In the genomic region with DNA sequence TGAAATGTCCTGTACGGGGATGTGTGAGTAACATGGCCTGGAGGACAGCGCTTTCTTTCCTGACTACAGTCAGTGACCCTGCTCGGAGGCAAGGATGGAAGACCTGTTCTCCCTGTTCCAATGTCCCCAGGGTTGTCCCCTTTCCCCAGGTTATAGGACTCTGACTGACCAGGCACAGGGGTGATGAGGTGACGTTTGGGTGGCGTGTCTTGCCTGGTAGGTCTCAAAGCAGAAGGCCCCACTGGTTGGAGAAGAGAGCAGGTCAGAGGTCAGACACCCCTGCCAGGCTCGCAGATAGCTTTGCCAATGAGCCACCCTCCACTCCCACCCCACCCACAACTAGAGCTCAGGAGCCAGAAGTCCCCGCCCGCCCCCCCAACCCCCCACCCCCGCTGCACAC, we compare ENCODE assay signal across 17 mouse cellular contexts. TPM values are rescaled to one million over a fixed set of nuclear protein-coding genes. Genes with fewer than 3 reads are reported as not detected.
DNase-seq lines count a peak whose midpoint lies in the region; ATAC-seq lines count a peak whose summit lies in the region.
"Had no signal": no experiment of that assay in that cellular context is flagged by ENCODE, and none has a peak within 500 bp of the region (broad histone marks: within the 10 kb centered on the region; RNA-seq: fewer than 3 reads in every experiment).

No protein-coding gene starts in this region.

- peak; percentile 27 for DNase-seq in adrenal gland, postnatal 14 days
- no peak for DNase-seq in adrenal gland, adult 8-10 months
- peak; percentile 50 for DNase-seq in forebrain, embryonic 11.5 days (ENCODE audit: low spot score)
- DNase-seq in forebrain, embryonic 10.5 days (ENCODE audit: extremely low spot score, low spot score), result no peak
- DNase-seq in hindbrain, embryonic 10.5 days (ENCODE audit: low spot score), result no peak
- DNase-seq in hindbrain, embryonic 11.5 days (ENCODE audit: low spot score), result no peak
- no peak for DNase-seq in embryonic facial prominence, embryonic 10.5 days (ENCODE audit: low spot score)

- 52% methylated on average over 9 of the region's 9 CpGs for WGBS in forebrain, embryonic 11.5 days
- 56% methylated on average over 9 of the region's 9 CpGs for WGBS in forebrain, embryonic 10.5 days
- WGBS in hindbrain, embryonic 10.5 days, result 50% methylated on average over 9 of the region's 9 CpGs
- WGBS in hindbrain, embryonic 11.5 days, result 54% methylated on average over 9 of the region's 9 CpGs
- WGBS in embryonic facial prominence, embryonic 10.5 days, result 54% methylated on average over 9 of the region's 9 CpGs

- no peak for ATAC-seq in forebrain, embryonic 11.5 days (replicated peaks; ENCODE audit: low FRiP score)
- no peak for ATAC-seq in hindbrain, embryonic 11.5 days (ENCODE audit: low FRiP score)
- ATAC-seq: forebrain, embryonic 15.5 days; hindbrain, embryonic 16.5 days; Patski had no signal

- no peaks in the 10 kb centered on the region for H3K4me1 ChIP-seq in forebrain, embryonic 11.5 days (replicated peaks; ENCODE audit: control insufficient read depth, insufficient read depth, low read length)
- H3K4me1 ChIP-seq in forebrain, embryonic 10.5 days, result peaks cover 63% of the 10 kb centered on the region
- peaks cover 66% of the 10 kb centered on the region for H3K4me1 ChIP-seq in hindbrain, embryonic 10.5 days (replicated peaks)
- H3K4me1 ChIP-seq in hindbrain, embryonic 11.5 days (replicated peaks; ENCODE audit: control insufficient read depth, insufficient read depth, low read length), result no peaks in the 10 kb centered on the region; the same call in 1 of the 2 replicates
- peaks cover 67% of the 10 kb centered on the region for H3K4me1 ChIP-seq in embryonic facial prominence, embryonic 10.5 days

- H3K4me2 ChIP-seq in forebrain, embryonic 11.5 days (ENCODE audit: low read depth, low read length, severe bottlenecking), result no peak overlapping the region
- no peak overlapping the region for H3K4me2 ChIP-seq in hindbrain, embryonic 11.5 days (replicated peaks; ENCODE audit: low read depth, low read length)
- H3K4me2 ChIP-seq: forebrain, embryonic 12.5 days; forebrain, embryonic 15.5 days; hindbrain, embryonic 13.5 days; intestine, embryonic 15.5 days had no signal

- no peaks in the 10 kb centered on the region for H3K9me3 ChIP-seq in forebrain, embryonic 11.5 days (ENCODE audit: control insufficient read depth, low read length)
- H3K9me3 ChIP-seq in forebrain, embryonic 10.5 days, result no peaks in the 10 kb centered on the region
- no peaks in the 10 kb centered on the region for H3K9me3 ChIP-seq in hindbrain, embryonic 10.5 days
- no peaks in the 10 kb centered on the region for H3K9me3 ChIP-seq in hindbrain, embryonic 11.5 days (ENCODE audit: control insufficient read depth, low read length)
- no peaks in the 10 kb centered on the region for H3K9me3 ChIP-seq in embryonic facial prominence, embryonic 10.5 days
- H3K9me3 ChIP-seq: forebrain, embryonic 12.5 days; forebrain, embryonic 15.5 days; G1E; heart, embryonic 13.5 days; hindbrain, embryonic 13.5 days; intestine, embryonic 15.5 days had no signal

- peaks cover 19% of the 10 kb centered on the region for H3K36me3 ChIP-seq in forebrain, embryonic 11.5 days (ENCODE audit: control insufficient read depth, insufficient read depth, low read length)
- H3K36me3 ChIP-seq in forebrain, embryonic 10.5 days (replicated peaks), result peaks cover 44% of the 10 kb centered on the region
- H3K36me3 ChIP-seq in hindbrain, embryonic 10.5 days, result peaks cover 44% of the 10 kb centered on the region
- peaks cover 15% of the 10 kb centered on the region for H3K36me3 ChIP-seq in hindbrain, embryonic 11.5 days (ENCODE audit: control insufficient read depth, insufficient read depth, low read length)
- peaks cover 52% of the 10 kb centered on the region for H3K36me3 ChIP-seq in embryonic facial prominence, embryonic 10.5 days (replicated peaks)

- no peak overlapping the region for H3K27ac ChIP-seq in forebrain, embryonic 11.5 days (ENCODE audit: low read depth, low read length)
- no peak overlapping the region for H3K27ac ChIP-seq in forebrain, embryonic 10.5 days
- peak overlapping the region; percentile 54 for H3K27ac ChIP-seq in hindbrain, embryonic 10.5 days
- no peak overlapping the region for H3K27ac ChIP-seq in hindbrain, embryonic 11.5 days (ENCODE audit: low read depth, low read length)
- peak overlapping the region; percentile 40 for H3K27ac ChIP-seq in embryonic facial prominence, embryonic 10.5 days (replicated peaks)
- H3K27ac ChIP-seq: forebrain, embryonic 12.5 days; forebrain, embryonic 15.5 days; hindbrain, embryonic 13.5 days had no signal

- H3K27me3 ChIP-seq in forebrain, embryonic 11.5 days (ENCODE audit: control insufficient read depth, insufficient read depth, low read length), result no peaks in the 10 kb centered on the region
- peaks cover 4% of the 10 kb centered on the region; the same call in 1 of the 2 replicates for H3K27me3 ChIP-seq in forebrain, embryonic 10.5 days (ENCODE audit: poor library complexity, severe bottlenecking)
- peaks cover 8% of the 10 kb centered on the region; the same call in 1 of the 2 replicates for H3K27me3 ChIP-seq in hindbrain, embryonic 10.5 days (ENCODE audit: insufficient read depth, poor library complexity, severe bottlenecking)
- no peaks in the 10 kb centered on the region for H3K27me3 ChIP-seq in hindbrain, embryonic 11.5 days (ENCODE audit: control insufficient read depth, insufficient read depth, low read length)
- 0 out of 2 replicates have a peak, but pooled peaks cover 4% of the 10 kb centered on the region for H3K27me3 ChIP-seq in embryonic facial prominence, embryonic 10.5 days (replicated peaks; ENCODE audit: low read depth, poor library complexity, severe bottlenecking)
- H3K27me3 ChIP-seq: forebrain, embryonic 12.5 days; forebrain, embryonic 15.5 days; heart, embryonic 13.5 days; hindbrain, embryonic 13.5 days; intestine, embryonic 15.5 days; Patski had no signal

- no peak overlapping the region for H3K4me3 ChIP-seq in forebrain, embryonic 11.5 days (ENCODE audit: low read depth, low read length)
- H3K4me3 ChIP-seq in forebrain, embryonic 10.5 days, result no peak overlapping the region
- H3K4me3 ChIP-seq in hindbrain, embryonic 10.5 days, result no peak overlapping the region
- H3K4me3 ChIP-seq in hindbrain, embryonic 11.5 days (ENCODE audit: low read depth, low read length), result no peak overlapping the region
- H3K4me3 ChIP-seq in embryonic facial prominence, embryonic 10.5 days, result no peak overlapping the region
- H3K4me3 ChIP-seq: forebrain, embryonic 12.5 days; forebrain, embryonic 15.5 days; heart, embryonic 13.5 days; hindbrain, embryonic 13.5 days; intestine, embryonic 15.5 days had no signal

- no peak overlapping the region for H3K9ac ChIP-seq in forebrain, embryonic 11.5 days (ENCODE audit: low read length)
- no peak overlapping the region for H3K9ac ChIP-seq in hindbrain, embryonic 11.5 days (ENCODE audit: low read depth, low read length)
- H3K9ac ChIP-seq: forebrain, embryonic 12.5 days; forebrain, embryonic 15.5 days; hindbrain, embryonic 13.5 days; intestine, embryonic 15.5 days had no signal

RNA-seq across cellular contexts. Expression of a gene that starts 15.4 kb away (rescaled TPM):
- 70.4 and 77.4 TPM in 2 replicates for total RNA-seq in adrenal gland, postnatal 14 days (2021)
- 100 to 1,000 TPM; 100 to 121 (median 110) TPM for total RNA-seq in adrenal gland, adult 8-10 months (2022)
- polyA plus RNA-seq in forebrain, embryonic 11.5 days (2014; fragmentation: Nextera tagmentation; extraction: Ambion mirVana), result 52.7 and 56.9 TPM in 2 replicates
- 47.9 and 52.4 TPM in 2 replicates for polyA plus RNA-seq in forebrain, embryonic 10.5 days (2016; fragmentation: Nextera tagmentation; extraction: Ambion mirVana)
- 67.5 and 69.1 TPM in 2 replicates for polyA plus RNA-seq in hindbrain, embryonic 10.5 days (2016; fragmentation: Nextera tagmentation; extraction: Ambion mirVana)
- 39.7 and 41.0 TPM in 2 replicates for polyA plus RNA-seq in hindbrain, embryonic 11.5 days (2014; fragmentation: Nextera tagmentation; extraction: Ambion mirVana)
- polyA plus RNA-seq in embryonic facial prominence, embryonic 10.5 days (2016; fragmentation: Nextera tagmentation; extraction: Ambion mirVana), result 69.8 and 75.0 TPM in 2 replicates

RNA-seq across cellular contexts. Expression of a gene that starts 15.9 kb away (rescaled TPM):
- total RNA-seq in adrenal gland, postnatal 14 days (2021), result not detected in 2 replicates
- under 1 TPM; 0.12 to 1.00 (median 0.56) TPM for total RNA-seq in adrenal gland, adult 8-10 months (2022)
- 0.61 and 0.63 TPM in 2 replicates for polyA plus RNA-seq in forebrain, embryonic 11.5 days (2014; fragmentation: Nextera tagmentation; extraction: Ambion mirVana)
- polyA plus RNA-seq in forebrain, embryonic 10.5 days (2016; fragmentation: Nextera tagmentation; extraction: Ambion mirVana), result 0.15 and 0.25 TPM in 2 replicates
- 0.26 and 0.40 TPM in 2 replicates for polyA plus RNA-seq in hindbrain, embryonic 10.5 days (2016; fragmentation: Nextera tagmentation; extraction: Ambion mirVana)
- polyA plus RNA-seq in hindbrain, embryonic 11.5 days (2014; fragmentation: Nextera tagmentation; extraction: Ambion mirVana), result 0.62 TPM in 1 of 2 replicates, not detected in the other
- 0.27 and 0.65 TPM in 2 replicates for polyA plus RNA-seq in embryonic facial prominence, embryonic 10.5 days (2016; fragmentation: Nextera tagmentation; extraction: Ambion mirVana)
- total RNA-seq: heart, adult 18-20 months; heart, postnatal 4 days had no signal
- polyA plus RNA-seq: heart, embryonic 13.5 days had no signal

RNA-seq across cellular contexts. Expression of a gene that starts 17.7 kb away (rescaled TPM):
- total RNA-seq in adrenal gland, postnatal 14 days (2021), result 51.7 and 58.1 TPM in 2 replicates
- 10 to 100 TPM; 53.1 to 96.1 (median 73.9) TPM for total RNA-seq in adrenal gland, adult 8-10 months (2022)
- polyA plus RNA-seq in forebrain, embryonic 11.5 days (2014; fragmentation: Nextera tagmentation; extraction: Ambion mirVana), result 15.4 and 18.7 TPM in 2 replicates
- polyA plus RNA-seq in forebrain, embryonic 10.5 days (2016; fragmentation: Nextera tagmentation; extraction: Ambion mirVana), result 6.3 and 6.9 TPM in 2 replicates
- polyA plus RNA-seq in hindbrain, embryonic 10.5 days (2016; fragmentation: Nextera tagmentation; extraction: Ambion mirVana), result 9.8 and 17.8 TPM in 2 replicates
- polyA plus RNA-seq in hindbrain, embryonic 11.5 days (2014; fragmentation: Nextera tagmentation; extraction: Ambion mirVana), result 22.7 and 23.8 TPM in 2 replicates
- 7.7 and 9.8 TPM in 2 replicates for polyA plus RNA-seq in embryonic facial prominence, embryonic 10.5 days (2016; fragmentation: Nextera tagmentation; extraction: Ambion mirVana)

RNA-seq across cellular contexts. Expression of a gene that starts 23.3 kb away (rescaled TPM):
- 45.6 and 50.0 TPM in 2 replicates for total RNA-seq in adrenal gland, postnatal 14 days (2021)
- 10 to 100 TPM; 44.2 to 57.9 (median 48.4) TPM for total RNA-seq in adrenal gland, adult 8-10 months (2022)
- 71.4 and 78.1 TPM in 2 replicates for polyA plus RNA-seq in forebrain, embryonic 11.5 days (2014; fragmentation: Nextera tagmentation; extraction: Ambion mirVana)
- 71.4 and 75.0 TPM in 2 replicates for polyA plus RNA-seq in forebrain, embryonic 10.5 days (2016; fragmentation: Nextera tagmentation; extraction: Ambion mirVana)
- polyA plus RNA-seq in hindbrain, embryonic 10.5 days (2016; fragmentation: Nextera tagmentation; extraction: Ambion mirVana), result 75.6 and 83.0 TPM in 2 replicates
- polyA plus RNA-seq in hindbrain, embryonic 11.5 days (2014; fragmentation: Nextera tagmentation; extraction: Ambion mirVana), result 69.0 and 75.0 TPM in 2 replicates
- 70.6 and 74.8 TPM in 2 replicates for polyA plus RNA-seq in embryonic facial prominence, embryonic 10.5 days (2016; fragmentation: Nextera tagmentation; extraction: Ambion mirVana)

RNA-seq across cellular contexts. Expression of a gene that starts 24.1 kb away (rescaled TPM):
- 27.5 and 30.7 TPM in 2 replicates for total RNA-seq in adrenal gland, postnatal 14 days (2021)
- total RNA-seq in adrenal gland, adult 8-10 months (2022), result 10 to 100 TPM; 34.8 to 40.2 (median 37.5) TPM
- polyA plus RNA-seq in forebrain, embryonic 11.5 days (2014; fragmentation: Nextera tagmentation; extraction: Ambion mirVana), result 18.4 and 19.9 TPM in 2 replicates
- 34.5 and 35.8 TPM in 2 replicates for polyA plus RNA-seq in forebrain, embryonic 10.5 days (2016; fragmentation: Nextera tagmentation; extraction: Ambion mirVana)
- 23.6 and 32.6 TPM in 2 replicates for polyA plus RNA-seq in hindbrain, embryonic 10.5 days (2016; fragmentation: Nextera tagmentation; extraction: Ambion mirVana)
- 15.0 and 16.6 TPM in 2 replicates for polyA plus RNA-seq in hindbrain, embryonic 11.5 days (2014; fragmentation: Nextera tagmentation; extraction: Ambion mirVana)
- polyA plus RNA-seq in embryonic facial prominence, embryonic 10.5 days (2016; fragmentation: Nextera tagmentation; extraction: Ambion mirVana), result 40.9 and 41.8 TPM in 2 replicates

Comparison
In these comparisons a context has a peak if more than half of its experiments do, and no peak if none do; other contexts are left out.
1. DNase-seq: peak in adrenal gland, postnatal 14 days (single experiment) and forebrain, embryonic 11.5 days (single experiment); none in adrenal gland, adult 8-10 months (single experiment), forebrain, embryonic 10.5 days (single experiment), hindbrain, embryonic 10.5 days (single experiment), hindbrain, embryonic 11.5 days (single experiment) and embryonic facial prominence, embryonic 10.5 days (single experiment).
2. H3K27ac ChIP-seq: peak in hindbrain, embryonic 10.5 days (single experiment) and embryonic facial prominence, embryonic 10.5 days (single experiment); none in forebrain, embryonic 11.5 days (single experiment), forebrain, embryonic 10.5 days (single experiment) and hindbrain, embryonic 11.5 days (single experiment).